Mouse (Mus musculus): Measurements from ENCODE around the gene Use1. TPM values are rescaled to one million over a fixed set of nuclear protein-coding genes. Genes with fewer than 3 reads are reported as not detected.

Gene Use1
- polyA plus RNA-seq, 1 experiment from 2014 or later = 74.3 TPM

- DNase-seq (ENCODE audit: low spot score) = no peak
- no peaks in the 10 kb centered on the region for H3K27me3 ChIP-seq (ENCODE audit: low read depth, poor library complexity, severe bottlenecking)
- no peaks in the 10 kb centered on the region for H3K9me3 ChIP-seq (replicated peaks)
- WGBS = 89% methylated on average over 10 of the region's 10 CpGs
- peaks cover 36% of the 10 kb centered on the region for H3K4me1 ChIP-seq
- no peak overlapping the region for H3K27ac ChIP-seq (replicated peaks)
- H3K36me3 ChIP-seq = peaks cover 43% of the 10 kb centered on the region
- peak overlapping the region; percentile 11; the same call in 1 of the 2 replicates for H3K4me3 ChIP-seq
These were observed 2.5 kb downstream of the Use1 start for GRCm38 (mm10) chr8:71369040-71369718.

- DNase-seq (ENCODE audit: low spot score) = no peak
- Histone ChIP-seq H3K27me3 (ENCODE audit: low read depth, poor library complexity, severe bottlenecking) (no peaks in the 10 kb centered on the region), H3K36me3 (peaks cover 59% of the 10 kb centered on the region), H3K4me3 (peak overlapping the region; percentile 69), H3K4me1 (peaks cover 50% of the 10 kb centered on the region), H3K9me3 (replicated peaks) (no peaks in the 10 kb centered on the region), H3K27ac (replicated peaks) (peak overlapping the region; percentile 82)
- 31% methylated on average over 5 of the region's 5 CpGs for WGBS
These were observed 4.1 kb downstream of the Use1 start for GRCm38 (mm10) chr8:71370711-71371235.

GRCm38 (mm10) chr8:71371236-71371848 is 4.7 kb downstream of the Use1 start, which contains the start of gene Ocel1:
Gene Ocel1, plus strand, starts transcription at chr8:71371298.
- H3K9me3 ChIP-seq (replicated peaks) = no peaks in the 10 kb centered on the region
- peaks cover 64% of the 10 kb centered on the region for H3K36me3 ChIP-seq
- under 1% methylated on average over 68 of the region's 68 CpGs for WGBS
- peaks cover 51% of the 10 kb centered on the region for H3K4me1 ChIP-seq
- peak within 1 kb of the TSS; percentile 69 for H3K4me3 ChIP-seq
- 0 out of 2 replicates have a peak, but pooled peaks cover under 1% of the 10 kb centered on the region for H3K27me3 ChIP-seq (ENCODE audit: low read depth, poor library complexity, severe bottlenecking)
- H3K27ac ChIP-seq (replicated peaks) = peak within 1 kb of the TSS; percentile 82
- DNase-seq (ENCODE audit: low spot score) = peak; percentile 98

GRCm38 (mm10) chr8:71372427-71372826 is 5.8 kb downstream of the Use1 start:
- H3K36me3 ChIP-seq = peaks cover 75% of the 10 kb centered on the region
- H3K9me3 ChIP-seq (replicated peaks) = no peaks in the 10 kb centered on the region
- H3K4me1 ChIP-seq = peaks cover 57% of the 10 kb centered on the region
- WGBS = 85% methylated on average over 12 of the region's 12 CpGs
- peak; percentile 27 for DNase-seq (ENCODE audit: low spot score)
- H3K27ac ChIP-seq (replicated peaks) = no peak overlapping the region
- H3K27me3 ChIP-seq (ENCODE audit: low read depth, poor library complexity, severe bottlenecking) = peaks cover 11% of the 10 kb centered on the region
- H3K4me3 ChIP-seq = no peak overlapping the region

GRCm38 (mm10) chr8:71373000-71373399 is 6.4 kb downstream of the Use1 start:
- DNase-seq (ENCODE audit: low spot score) = no peak

GRCm38 (mm10) chr8:71374616-71375206 is 8.1 kb downstream of the Use1 start:
- peaks cover 65% of the 10 kb centered on the region for H3K4me1 ChIP-seq
- peak overlapping the region; percentile 47 for H3K4me3 ChIP-seq
- no peak overlapping the region for H3K27ac ChIP-seq (replicated peaks)
- 74% methylated on average over 17 of the region's 17 CpGs for WGBS
- H3K27me3 ChIP-seq (ENCODE audit: low read depth, poor library complexity, severe bottlenecking) = peaks cover 17% of the 10 kb centered on the region
- DNase-seq (ENCODE audit: low spot score) = peak; percentile 33
- peaks cover 80% of the 10 kb centered on the region for H3K36me3 ChIP-seq
- H3K9me3 ChIP-seq (replicated peaks) = no peaks in the 10 kb centered on the region

More at GRCm38 (mm10) chr8:71373000-71373399, 6.4 kb downstream of the Use1 start:
- peaks cover 17% of the 10 kb centered on the region for H3K27me3 ChIP-seq (ENCODE audit: low read depth, poor library complexity, severe bottlenecking)
- H3K4me1 ChIP-seq = peaks cover 57% of the 10 kb centered on the region
- no peak overlapping the region for H3K27ac ChIP-seq (replicated peaks)
- H3K4me3 ChIP-seq = no peak overlapping the region
- no peaks in the 10 kb centered on the region for H3K9me3 ChIP-seq (replicated peaks)
- peaks cover 81% of the 10 kb centered on the region for H3K36me3 ChIP-seq
- WGBS = 90% methylated on average over 3 of the region's 3 CpGs

GRCm38 (mm10) chr8:71375581-71376422 is 9.2 kb downstream of the Use1 start:
- no peaks in the 10 kb centered on the region for H3K9me3 ChIP-seq (replicated peaks)
- H3K36me3 ChIP-seq = peaks cover 77% of the 10 kb centered on the region
- H3K27ac ChIP-seq (replicated peaks) = peak overlapping the region; percentile 74
- H3K27me3 ChIP-seq (ENCODE audit: low read depth, poor library complexity, severe bottlenecking) = peaks cover 17% of the 10 kb centered on the region
- 5% methylated on average over 74 of the region's 74 CpGs for WGBS
- H3K4me3 ChIP-seq = peak overlapping the region; percentile 47
- DNase-seq (ENCODE audit: low spot score) = peak; percentile 68
- peaks cover 70% of the 10 kb centered on the region for H3K4me1 ChIP-seq

GRCm38 (mm10) chr8:71376423-71377030 is 9.9 kb downstream of the Use1 start:
- H3K27me3 ChIP-seq (ENCODE audit: low read depth, poor library complexity, severe bottlenecking) = peaks cover 17% of the 10 kb centered on the region
- H3K4me3 ChIP-seq = peak overlapping the region; percentile 47
- peaks cover 77% of the 10 kb centered on the region for H3K36me3 ChIP-seq
- peak overlapping the region; percentile 74 for H3K27ac ChIP-seq (replicated peaks)
- WGBS = 43% methylated on average over 8 of the region's 8 CpGs
- H3K4me1 ChIP-seq = peaks cover 71% of the 10 kb centered on the region
- no peaks in the 10 kb centered on the region for H3K9me3 ChIP-seq (replicated peaks)
- DNase-seq (ENCODE audit: low spot score) = peak; percentile 32

GRCm38 (mm10) chr8:71379008-71379407 is 12.4 kb downstream of the Use1 start:
- WGBS = 16% methylated on average over 4 of the region's 4 CpGs
- peaks cover 17% of the 10 kb centered on the region for H3K27me3 ChIP-seq (ENCODE audit: low read depth, poor library complexity, severe bottlenecking)
- H3K27ac ChIP-seq (replicated peaks) = peak overlapping the region; percentile 99
- H3K4me1 ChIP-seq = peaks cover 90% of the 10 kb centered on the region
- peak overlapping the region; percentile 99 for H3K4me3 ChIP-seq
- peak; percentile 61 for DNase-seq (ENCODE audit: low spot score)
- no peaks in the 10 kb centered on the region for H3K9me3 ChIP-seq (replicated peaks)
- H3K36me3 ChIP-seq = peaks cover 53% of the 10 kb centered on the region

GRCm38 (mm10) chr8:71379512-71380075 is 12.9 kb downstream of the Use1 start:
- peak; percentile 42 for DNase-seq (ENCODE audit: low spot score)
- peaks cover 17% of the 10 kb centered on the region for H3K27me3 ChIP-seq (ENCODE audit: low read depth, poor library complexity, severe bottlenecking)
- H3K4me1 ChIP-seq = peaks cover 94% of the 10 kb centered on the region
- H3K9me3 ChIP-seq (replicated peaks) = no peaks in the 10 kb centered on the region
- H3K4me3 ChIP-seq = peak overlapping the region; percentile 99
- peak overlapping the region; percentile 99 for H3K27ac ChIP-seq (replicated peaks)
- 26% methylated on average over 3 of the region's 3 CpGs for WGBS
- peaks cover 47% of the 10 kb centered on the region for H3K36me3 ChIP-seq
